Mouse (Mus musculus) G1E (cell line): ENCODE measurements around the gene Eya4. TPM values are rescaled to one million over a fixed set of nuclear protein-coding genes. Genes with fewer than 3 reads are reported as not detected.

Experiments
- ATAC-seq: 2 replicates; pipeline ENCODE4 v1.8.0; 2016; ENCODE audit warnings: mild to moderate bottlenecking; ENCODE audit not compliant: insufficient number of reproducible peaks, poor library complexity, low FRiP score, severe bottlenecking; ENCODE audit errors: extremely low read depth
- DNase-seq: peaks from one replicate; pipeline ENCODE4 v3.0.0; 2012; ENCODE audit warnings: low spot score
- H3K27me3 ChIP-seq: 2 replicates; pipeline ENCODE4 v1.6.1; 2012; ENCODE audit warnings: mild to moderate bottlenecking, low read length, inconsistent platforms; ENCODE audit not compliant: insufficient read depth
- H3K36me3 ChIP-seq: replicated peaks from 2 replicates; pipeline ENCODE3; 2012; ENCODE audit warnings: mild to moderate bottlenecking, inconsistent platforms
- H3K4me1 ChIP-seq: 2 replicates; pipeline ENCODE4 v1.6.1; 2012; ENCODE audit warnings: low read depth, low read length, inconsistent platforms, mixed read lengths; ENCODE audit not compliant: insufficient read depth
- H3K4me3 ChIP-seq: 2 replicates; pipeline ENCODE4 v1.5.1; 2012; ENCODE audit warnings: low read depth, mild to moderate bottlenecking, inconsistent platforms, low read length, moderate library complexity, mixed read lengths
- H3K9me3 ChIP-seq: replicated peaks from 2 replicates; pipeline ENCODE4 v1.6.1; 2012; ENCODE audit warnings: inconsistent platforms
- CTCF ChIP-seq: IDR thresholded peaks from 2 replicates; pipeline ENCODE4 v1.5.1; 2012; ENCODE audit warnings: low read depth, low read length, inconsistent platforms, mixed read lengths
- GATA1 ChIP-seq: IDR thresholded peaks from 2 replicates; pipeline ENCODE4 v1.6.1; 2012; ENCODE audit warnings: borderline replicate concordance, low read length, inconsistent platforms, mixed read lengths
- GATA2 ChIP-seq: IDR thresholded peaks from 2 replicates; pipeline ENCODE4 v1.6.1; 2012; ENCODE audit warnings: low read depth, low read length, inconsistent platforms, borderline replicate concordance
- POLR2AphosphoS5 ChIP-seq: IDR thresholded peaks from 2 replicates; pipeline ENCODE4 v1.6.1; 2012; ENCODE audit warnings: low read depth, low read length, inconsistent platforms; ENCODE audit not compliant: insufficient replicate concordance
- TAL1 ChIP-seq: conservative IDR thresholded peaks from 2 replicates; pipeline ENCODE4 v1.6.1; 2012; ENCODE audit warnings: low read depth, low read length, inconsistent platforms, mixed read lengths
- polyA plus RNA-seq: library from polyadenylated mRNA; stranded (reverse); fragments of >175 nt; gene quantifications from 2 replicates; pipeline ENCODE4 v1.2.3, GENCODE M21; 2012
- total RNA-seq, 2 experiments: library from RNA; stranded (forward) in 1 of 2; stranded (reverse) in 1 of 2; fragments of 200-1000 nt in 1 of 2; fragments of >200 nt in 1 of 2; fragmentation: Nextera tagmentation in 1 of 2; gene quantifications; 2 replicates each; pipeline ENCODE4 v1.2.3; 2014 to 2017

Gene Eya4
- total and polyA plus RNA-seq, 3 experiments, result 0.27 TPM; not detected in 2

GRCm38 (mm10) chr10:23246485-23246884, 104.1 kb downstream of the Eya4 start:
- no peak for ATAC-seq
- TF ChIP-seq CTCF (no peak), POLR2AphosphoS5 (no peak), TAL1 (no peak), GATA2 (no peak), GATA1 (no peak)

GRCm38 (mm10) chr10:23236918-23237317, 113.7 kb downstream of the Eya4 start:
- H3K4me3 ChIP-seq, result no peak overlapping the region
- H3K27me3 ChIP-seq, result no peaks in the 10 kb centered on the region
- no peaks in the 10 kb centered on the region for H3K4me1 ChIP-seq
- ATAC-seq (no peak), DNase-seq (no peak)
- TF ChIP-seq GATA2 (no peak), GATA1 (no peak), CTCF (no peak), POLR2AphosphoS5 (no peak)
- no peaks in the 10 kb centered on the region for H3K36me3 ChIP-seq
- no peaks in the 10 kb centered on the region for H3K9me3 ChIP-seq

More at GRCm38 (mm10) chr10:23246485-23246884, 104.1 kb downstream of the Eya4 start:
- H3K9me3 ChIP-seq, result no peaks in the 10 kb centered on the region
- H3K4me1 ChIP-seq, result no peaks in the 10 kb centered on the region
- DNase-seq, result no peak
- H3K36me3 ChIP-seq, result no peaks in the 10 kb centered on the region
- no peaks in the 10 kb centered on the region for H3K27me3 ChIP-seq
- no peak overlapping the region for H3K4me3 ChIP-seq

GRCm38 (mm10) chr10:23235405-23235804, 115.2 kb downstream of the Eya4 start:
- H3K9me3 ChIP-seq, result no peaks in the 10 kb centered on the region
- DNase-seq, result no peak
- no peak for TF ChIP-seq TAL1
- no peak for TF ChIP-seq CTCF
- no peak for TF ChIP-seq POLR2AphosphoS5
- TF ChIP-seq GATA1, result no peak
- TF ChIP-seq GATA2, result no peak

GRCm38 (mm10) chr10:23233425-23233824, 117.2 kb downstream of the Eya4 start:
- no peak for TF ChIP-seq TAL1
- DNase-seq, result no peak
- Histone ChIP-seq H3K36me3 (no peaks in the 10 kb centered on the region), H3K4me3 (no peak overlapping the region), H3K27me3 (no peaks in the 10 kb centered on the region), H3K4me1 (no peaks in the 10 kb centered on the region), H3K9me3 (no peaks in the 10 kb centered on the region)
- ATAC-seq, result no peak

More at GRCm38 (mm10) chr10:23235405-23235804, 115.2 kb downstream of the Eya4 start:
- H3K27me3 ChIP-seq, result no peaks in the 10 kb centered on the region
- H3K4me1 ChIP-seq, result no peaks in the 10 kb centered on the region
- H3K4me3 ChIP-seq, result no peak overlapping the region
- no peaks in the 10 kb centered on the region for H3K36me3 ChIP-seq
- ATAC-seq, result no peak

- ATAC-seq (no peak), DNase-seq (no peak)
- TF ChIP-seq POLR2AphosphoS5 (no peak), CTCF (no peak), TAL1 (no peak), GATA1 (no peak)
- Histone ChIP-seq H3K4me3 (no peak overlapping the region), H3K27me3 (no peaks in the 10 kb centered on the region), H3K36me3 (no peaks in the 10 kb centered on the region), H3K9me3 (no peaks in the 10 kb centered on the region), H3K4me1 (no peaks in the 10 kb centered on the region)
These were observed 119.7 kb downstream of the Eya4 start for GRCm38 (mm10) chr10:23230863-23231262.

- no peaks in the 10 kb centered on the region for H3K27me3 ChIP-seq
- H3K36me3 ChIP-seq, result no peaks in the 10 kb centered on the region
- H3K9me3 ChIP-seq, result no peaks in the 10 kb centered on the region
- H3K4me1 ChIP-seq, result no peaks in the 10 kb centered on the region
- DNase-seq (no peak), ATAC-seq (no peak)
- TF ChIP-seq GATA1 (no peak), CTCF (no peak), TAL1 (no peak), GATA2 (no peak), POLR2AphosphoS5 (no peak)
- H3K4me3 ChIP-seq, result no peak overlapping the region
These were observed 127.2 kb downstream of the Eya4 start for GRCm38 (mm10) chr10:23223336-23223735.

GRCm38 (mm10) chr10:23220432-23220831, 130.2 kb downstream of the Eya4 start:
- Histone ChIP-seq H3K9me3 (no peaks in the 10 kb centered on the region), H3K4me3 (no peak overlapping the region), H3K27me3 (no peaks in the 10 kb centered on the region), H3K36me3 (no peaks in the 10 kb centered on the region), H3K4me1 (no peaks in the 10 kb centered on the region)
- no peak for TF ChIP-seq TAL1
- no peak for TF ChIP-seq CTCF
- TF ChIP-seq GATA2, result no peak
- TF ChIP-seq POLR2AphosphoS5, result no peak
- no peak for TF ChIP-seq GATA1
- no peak for DNase-seq
- no peak for ATAC-seq
